8 mouse cellular contexts compared by ENCODE assay signal in the genomic region with DNA sequence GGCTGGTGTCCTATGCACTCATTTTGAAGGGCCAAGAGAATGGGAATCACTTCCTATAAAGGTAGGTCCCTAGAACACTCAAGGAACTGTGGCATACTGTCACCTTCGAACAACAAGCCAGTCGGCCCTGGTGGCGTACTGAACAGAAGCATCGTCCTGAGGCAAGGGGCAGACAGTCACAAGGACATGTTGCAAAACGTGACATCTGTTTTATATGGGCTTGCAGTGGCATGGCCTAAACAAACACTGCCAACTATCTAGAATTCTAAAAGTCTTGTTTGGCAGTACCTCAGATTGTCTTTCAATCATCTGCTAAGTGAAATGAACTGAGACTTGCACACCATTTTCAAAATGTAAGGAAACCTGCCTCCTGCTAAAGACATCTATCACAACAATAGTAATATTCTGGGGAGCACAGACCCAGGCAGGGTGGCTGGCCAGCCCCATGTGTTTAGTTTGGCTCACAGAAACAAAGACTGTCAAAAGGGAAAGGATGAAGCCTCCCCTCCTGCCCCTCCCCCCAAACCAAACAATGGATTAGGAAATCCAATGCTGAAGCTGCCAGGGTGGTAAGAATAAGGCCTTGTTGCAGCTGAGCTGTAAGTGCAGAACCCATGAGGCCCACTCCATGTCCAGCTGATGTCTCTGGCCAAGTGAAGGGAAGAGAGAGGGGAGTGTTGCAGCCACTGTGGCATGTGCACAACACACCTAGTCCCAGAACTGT. TPM values are rescaled to one million over a fixed set of nuclear protein-coding genes. Genes with fewer than 3 reads are reported as not detected.
DNase-seq lines count a peak whose midpoint lies in the region; ATAC-seq lines count a peak whose summit lies in the region.

No protein-coding gene starts in this region.

- no peaks in the 10 kb centered on the region for H3K9me3 ChIP-seq in heart, embryonic 14.5 days (ENCODE audit: control insufficient read depth, low read length)
- H3K9me3 ChIP-seq in liver, embryonic 11.5 days (ENCODE audit: control insufficient read depth, low read length), result no peaks in the 10 kb centered on the region

- WGBS in heart, embryonic 14.5 days, result 65% methylated on average over 5 of the region's 5 CpGs
- 81% methylated on average over 5 of the region's 5 CpGs for WGBS in liver, embryonic 11.5 days

- no peak overlapping the region for H3K4me2 ChIP-seq in heart, embryonic 14.5 days (ENCODE audit: low read length)
- no peak overlapping the region for H3K4me2 ChIP-seq in liver, embryonic 11.5 days

- H3K9ac ChIP-seq in heart, embryonic 14.5 days (ENCODE audit: low read length), result peak overlapping the region; percentile 4; the same call in 1 of the 2 replicates
- no peak overlapping the region for H3K9ac ChIP-seq in liver, embryonic 11.5 days (ENCODE audit: low read depth, low read length)

- peaks cover 25 to 49% of the 10 kb centered on the region in 2 experiments for H3K4me1 ChIP-seq in heart, embryonic 14.5 days (ENCODE audit: control insufficient read depth in 2 of 2, insufficient read depth in 2 of 2, low read length in 2 of 2)
- peaks cover 4% of the 10 kb centered on the region for H3K4me1 ChIP-seq in liver, embryonic 11.5 days (replicated peaks; ENCODE audit: control insufficient read depth, insufficient read depth, low read length)

- no peak; the same call in 1 of the 2 replicates for ATAC-seq in heart, embryonic 14.5 days (ENCODE audit: insufficient number of reproducible peaks, insufficient read depth, low FRiP score, low read depth)
- ATAC-seq in liver, embryonic 11.5 days (replicated peaks; ENCODE audit: low FRiP score), result no peak

- H3K27ac ChIP-seq in heart, embryonic 14.5 days (replicated peaks in 1 of 2; ENCODE audit: control insufficient read depth in 1 of 2, insufficient read depth in 1 of 2, low read depth in 2 of 2, low read length in 2 of 2), result peak overlapping the region; percentile 33 to 61
- no peak overlapping the region for H3K27ac ChIP-seq in liver, embryonic 11.5 days (ENCODE audit: low read depth, low read length)

- H3K36me3 ChIP-seq in heart, embryonic 14.5 days (ENCODE audit: control insufficient read depth, insufficient read depth, low read length), result no peaks in the 10 kb centered on the region; the same call in 1 of the 2 replicates
- no peaks in the 10 kb centered on the region for H3K36me3 ChIP-seq in liver, embryonic 11.5 days (ENCODE audit: control insufficient read depth, insufficient read depth, low read length)

- H3K4me3 ChIP-seq in heart, embryonic 14.5 days (ENCODE audit: control insufficient read depth in 1 of 2, insufficient read depth in 1 of 2, low read depth in 1 of 2, low read length in 2 of 2), result no peak overlapping the region
- H3K4me3 ChIP-seq in liver, embryonic 11.5 days (ENCODE audit: low read depth, low read length), result no peak overlapping the region

- no peaks in the 10 kb centered on the region for H3K27me3 ChIP-seq in heart, embryonic 14.5 days (ENCODE audit: control insufficient read depth, insufficient read depth, low read length)
- H3K27me3 ChIP-seq in liver, embryonic 11.5 days (replicated peaks; ENCODE audit: control insufficient read depth, insufficient read depth, low read length), result no peaks in the 10 kb centered on the region

- DNase-seq in adrenal gland, postnatal 36 days, result peak; percentile 19 to 21
- DNase-seq in adrenal gland, postnatal 4 days (ENCODE audit: low spot score in 2 of 2), result no peak
- peak; percentile 89 for DNase-seq in brain, adult 2 months (ENCODE audit: low read depth, low spot score)
- DNase-seq in liver, embryonic 11.5 days (ENCODE audit: low spot score), result peak; percentile 31
- DNase-seq in retina, postnatal 1 day, result peak; percentile 80
- no peak for DNase-seq in right cerebral cortex, postnatal 36 days (ENCODE audit: low spot score in 2 of 2)
- DNase-seq in frontal cortex, postnatal 25 days (ENCODE audit: low spot score in 2 of 2), result no peak

RNA-seq across cellular contexts. Expression of gene Wnt5b, which starts 41.7 kb away (rescaled TPM):
- 1 to 10 TPM; 1.4 to 2.7 TPM for total RNA-seq in adrenal gland, postnatal 36 days (2021)
- total RNA-seq in adrenal gland, postnatal 4 days (2021), result 1 to 10 TPM; 4.5 to 6.2 TPM
- polyA plus RNA-seq in heart, embryonic 14.5 days (2014; fragmentation: Nextera tagmentation; extraction: Ambion mirVana), result 7.6 and 8.6 TPM in 2 replicates
- 3.2 and 3.3 TPM in 2 replicates for polyA plus RNA-seq in liver, embryonic 11.5 days (2014; fragmentation: Nextera tagmentation; extraction: Ambion mirVana)

Comparison
In these comparisons a context has a peak if more than half of its experiments do, and no peak if none do; other contexts are left out.
1. DNase-seq: peak in adrenal gland, postnatal 36 days (2 of 2), brain, adult 2 months (single experiment), liver, embryonic 11.5 days (single experiment) and retina, postnatal 1 day (single experiment); none in adrenal gland, postnatal 4 days (0 of 2), right cerebral cortex, postnatal 36 days (0 of 2) and frontal cortex, postnatal 25 days (0 of 2).